Mouse (Mus musculus): ENCODE measurements at regions not wholly inside any gene's neighbourhood (a gene's known extent, or its start where the extent isn't known, plus 50 kb on each side); places are given as distances from the start of the nearest gene placed in this dataset.

GRCm38 (mm10) chr1:129138783-129139182 lies 134.3 kb upstream of the Thsd7b start:
- TF ChIP-seq POLR2A (IDR thresholded peaks at IDR 0.05; ENCODE audit: control insufficient read depth, low read depth, low read length) (no peak), CTCF (IDR thresholded peaks at IDR 0.05; ENCODE audit: control insufficient read depth, insufficient read depth, insufficient replicate concordance, low read depth, low read length) (no peak)
